Mouse (Mus musculus): ENCODE measurements around the gene Runx1.

The Runx1 gene

GRCm38 (mm10) chr16:92651256-92651655 is 174.7 kb downstream of the Runx1 start:
- no peak for DNase-seq

GRCm38 (mm10) chr16:92646153-92646552 is 179.8 kb downstream of the Runx1 start:
- DNase-seq, result no peak

GRCm38 (mm10) chr16:92645423-92646115 is 180.4 kb downstream of the Runx1 start:
- DNase-seq, result peak; percentile 23 to 59

- peak; percentile 57 to 79 for DNase-seq
Observed at GRCm38 (mm10) chr16:92644718-92645422, 181.1 kb downstream of the Runx1 start.

- no peak for DNase-seq
Observed at GRCm38 (mm10) chr16:92644315-92644714, 181.6 kb downstream of the Runx1 start.

GRCm38 (mm10) chr16:92642283-92642682 is 183.7 kb downstream of the Runx1 start:
- no peak for DNase-seq

GRCm38 (mm10) chr16:92641053-92641452 is 184.9 kb downstream of the Runx1 start:
- no peak for DNase-seq

GRCm38 (mm10) chr16:92639093-92639492 is 186.9 kb downstream of the Runx1 start:
- no peak for DNase-seq

- DNase-seq, result no peak
Observed at GRCm38 (mm10) chr16:92637033-92637432, 188.9 kb downstream of the Runx1 start.

GRCm38 (mm10) chr16:92632115-92632763 is 193.7 kb downstream of the Runx1 start:
- DNase-seq, result peak; percentile 42 to 75

- no peak for DNase-seq
Observed at GRCm38 (mm10) chr16:92631637-92632036, 194.3 kb downstream of the Runx1 start.

GRCm38 (mm10) chr16:92630950-92631349 is 195.0 kb downstream of the Runx1 start:
- no peak for DNase-seq

GRCm38 (mm10) chr16:92629829-92630228 is 196.1 kb downstream of the Runx1 start:
- DNase-seq, result no peak

- no peak for DNase-seq
Observed at GRCm38 (mm10) chr16:92627262-92627661, 198.7 kb downstream of the Runx1 start.

- peak in 1 of 2 experiments; percentile 54 for DNase-seq
Observed at GRCm38 (mm10) chr16:92623953-92624352, 202.0 kb downstream of the Runx1 start.

- DNase-seq, result no peak
Observed at GRCm38 (mm10) chr16:92621859-92622258, 204.1 kb downstream of the Runx1 start.

- no peak for DNase-seq
Observed at GRCm38 (mm10) chr16:92620841-92621518, 205.0 kb downstream of the Runx1 start.

- no peak for DNase-seq
Observed at GRCm38 (mm10) chr16:92616839-92617238, 209.1 kb downstream of the Runx1 start.

GRCm38 (mm10) chr16:92615234-92615799 is 210.6 kb downstream of the Runx1 start:
- DNase-seq, result no peak

GRCm38 (mm10) chr16:92612546-92612945 is 213.4 kb downstream of the Runx1 start:
- DNase-seq, result peak; percentile 76 to 90

- DNase-seq, result peak; percentile 47 to 74
Observed at GRCm38 (mm10) chr16:92611641-92612149, 214.3 kb downstream of the Runx1 start.

GRCm38 (mm10) chr16:92610464-92610863 is 215.5 kb downstream of the Runx1 start:
- DNase-seq, result no peak

- no peak for DNase-seq
Observed at GRCm38 (mm10) chr16:92609717-92610077, 216.3 kb downstream of the Runx1 start.
